Mouse (Mus musculus): ENCODE data around the gene Capn15. TPM values are rescaled to one million over a fixed set of nuclear protein-coding genes. Genes with fewer than 3 reads are reported as not detected.

Gene Capn15
- polyA plus RNA-seq, 1 experiment: 7.2 TPM

GRCm38 (mm10) chr17:25961566-25961965 lies 24.0 kb downstream of the Capn15 start:
- Histone ChIP-seq H3K36me3 (ENCODE audit: control insufficient read depth, insufficient read depth) (no peaks in the 10 kb centered on the region), H3K27me3 (ENCODE audit: control insufficient read depth, insufficient read depth, insufficient read length) (no peaks in the 10 kb centered on the region), H3K4me3 (no peak overlapping the region), H3ac (ENCODE audit: control insufficient read depth, insufficient read length) (no peak overlapping the region), H3K4me2 (ENCODE audit: low read depth) (no peak overlapping the region), H3K79me2 (ENCODE audit: control insufficient read depth, insufficient read depth) (no peaks in the 10 kb centered on the region)
- no peak for TF ChIP-seq SRF (IDR thresholded peaks at IDR 0.05; ENCODE audit: control insufficient read depth, insufficient read length, low read depth)
- no peak for TF ChIP-seq MAX (IDR thresholded peaks at IDR 0.05; ENCODE audit: low read depth)
- no peak for TF ChIP-seq POLR2AphosphoS2 (IDR thresholded peaks at IDR 0.05; ENCODE audit: insufficient read length, low read depth)
- no peak for TF ChIP-seq POLR2A (IDR thresholded peaks at IDR 0.05; ENCODE audit: insufficient read length, low read depth)
- no peak for TF ChIP-seq E2F4 (IDR thresholded peaks at IDR 0.05; ENCODE audit: insufficient read depth)
- no peak for TF ChIP-seq TCF3 (IDR thresholded peaks at IDR 0.05; ENCODE audit: insufficient read length, low read depth)
- TF ChIP-seq CEBPB (IDR thresholded peaks at IDR 0.05; ENCODE audit: insufficient read depth, poor library complexity, severe bottlenecking): no peak
- no peak for TF ChIP-seq MYOG (IDR thresholded peaks at IDR 0.05; ENCODE audit: control insufficient read depth in 1 of 3, insufficient read depth in 1 of 3, insufficient read length in 2 of 3, low read depth in 2 of 3)
- TF ChIP-seq REST (IDR thresholded peaks at IDR 0.05; ENCODE audit: insufficient read depth, insufficient read length): no peak
- no peak for TF ChIP-seq MYOD1 (IDR thresholded peaks at IDR 0.05; ENCODE audit: control insufficient read depth in 1 of 3, insufficient read length in 2 of 3, low read depth in 2 of 3)
- TF ChIP-seq USF1 (IDR thresholded peaks at IDR 0.05; ENCODE audit: low read depth): no peak
- no peak for TF ChIP-seq TCF12 (IDR thresholded peaks at IDR 0.05; ENCODE audit: insufficient read depth, poor library complexity, severe bottlenecking)

GRCm38 (mm10) chr17:25959630-25960467 lies 25.7 kb downstream of the Capn15 start:
- no peak for TF ChIP-seq SRF (IDR thresholded peaks at IDR 0.05; ENCODE audit: control insufficient read depth, insufficient read length, low read depth)
- no peak for TF ChIP-seq TCF12 (IDR thresholded peaks at IDR 0.05; ENCODE audit: insufficient read depth, poor library complexity, severe bottlenecking)
- no peak for TF ChIP-seq MAX (IDR thresholded peaks at IDR 0.05; ENCODE audit: low read depth)
- TF ChIP-seq MYOD1 (IDR thresholded peaks at IDR 0.05; ENCODE audit: control insufficient read depth in 1 of 3, insufficient read length in 2 of 3, low read depth in 2 of 3): no peak
- TF ChIP-seq POLR2AphosphoS2 (IDR thresholded peaks at IDR 0.05; ENCODE audit: insufficient read length, low read depth): no peak
- TF ChIP-seq USF1 (IDR thresholded peaks at IDR 0.05; ENCODE audit: low read depth): no peak
- TF ChIP-seq E2F4 (IDR thresholded peaks at IDR 0.05; ENCODE audit: insufficient read depth): no peak
- no peak for TF ChIP-seq TCF3 (IDR thresholded peaks at IDR 0.05; ENCODE audit: insufficient read length, low read depth)
- TF ChIP-seq MYOG (IDR thresholded peaks at IDR 0.05; ENCODE audit: control insufficient read depth in 1 of 3, insufficient read depth in 1 of 3, insufficient read length in 2 of 3, low read depth in 2 of 3): no peak
- no peak for TF ChIP-seq CEBPB (IDR thresholded peaks at IDR 0.05; ENCODE audit: insufficient read depth, poor library complexity, severe bottlenecking)
- no peak for TF ChIP-seq REST (IDR thresholded peaks at IDR 0.05; ENCODE audit: insufficient read depth, insufficient read length)
- no peak for TF ChIP-seq POLR2A (IDR thresholded peaks at IDR 0.05; ENCODE audit: insufficient read length, low read depth)
- Histone ChIP-seq H3K36me3 (ENCODE audit: control insufficient read depth, insufficient read depth) (no peaks in the 10 kb centered on the region), H3K4me2 (ENCODE audit: low read depth) (no peak overlapping the region), H3K4me3 (no peak overlapping the region), H3ac (ENCODE audit: control insufficient read depth, insufficient read length) (no peak overlapping the region), H3K79me2 (ENCODE audit: control insufficient read depth, insufficient read depth) (no peaks in the 10 kb centered on the region), H3K27me3 (ENCODE audit: control insufficient read depth, insufficient read depth, insufficient read length) (no peaks in the 10 kb centered on the region)

- Histone ChIP-seq H3K36me3 (ENCODE audit: control insufficient read depth, insufficient read depth) (no peaks in the 10 kb centered on the region), H3K79me2 (ENCODE audit: control insufficient read depth, insufficient read depth) (no peaks in the 10 kb centered on the region), H3K4me2 (ENCODE audit: low read depth) (no peak overlapping the region), H3K27me3 (ENCODE audit: control insufficient read depth, insufficient read depth, insufficient read length) (no peaks in the 10 kb centered on the region), H3K4me3 (no peak overlapping the region), H3ac (ENCODE audit: control insufficient read depth, insufficient read length) (no peak overlapping the region)
- TF ChIP-seq MAX (IDR thresholded peaks at IDR 0.05; ENCODE audit: low read depth) (no peak), REST (IDR thresholded peaks at IDR 0.05; ENCODE audit: insufficient read depth, insufficient read length) (no peak), POLR2A (IDR thresholded peaks at IDR 0.05; ENCODE audit: insufficient read length, low read depth) (no peak), POLR2AphosphoS2 (IDR thresholded peaks at IDR 0.05; ENCODE audit: insufficient read length, low read depth) (no peak), TCF3 (IDR thresholded peaks at IDR 0.05; ENCODE audit: insufficient read length, low read depth) (no peak), CEBPB (IDR thresholded peaks at IDR 0.05; ENCODE audit: insufficient read depth, poor library complexity, severe bottlenecking) (no peak), E2F4 (IDR thresholded peaks at IDR 0.05; ENCODE audit: insufficient read depth) (no peak), USF1 (IDR thresholded peaks at IDR 0.05; ENCODE audit: low read depth) (no peak), SRF (IDR thresholded peaks at IDR 0.05; ENCODE audit: control insufficient read depth, insufficient read length, low read depth) (no peak), TCF12 (IDR thresholded peaks at IDR 0.05; ENCODE audit: insufficient read depth, poor library complexity, severe bottlenecking) (no peak), MYOD1 (IDR thresholded peaks at IDR 0.05; ENCODE audit: control insufficient read depth in 1 of 3, insufficient read length in 2 of 3, low read depth in 2 of 3) (no peak), MYOG (IDR thresholded peaks at IDR 0.05; ENCODE audit: control insufficient read depth in 1 of 3, insufficient read depth in 1 of 3, insufficient read length in 2 of 3, low read depth in 2 of 3) (no peak)
These were observed 26.7 kb downstream of the Capn15 start for GRCm38 (mm10) chr17:25958771-25959494.

GRCm38 (mm10) chr17:25957586-25958051 lies 28.0 kb downstream of the Capn15 start:
- peaks cover 8% of the 10 kb centered on the region for H3K27me3 ChIP-seq (ENCODE audit: control insufficient read depth, insufficient read depth, insufficient read length)
- H3ac ChIP-seq (ENCODE audit: control insufficient read depth, insufficient read length): no peak overlapping the region
- H3K79me2 ChIP-seq (ENCODE audit: control insufficient read depth, insufficient read depth): no peaks in the 10 kb centered on the region
- H3K4me3 ChIP-seq: no peak overlapping the region
- no peaks in the 10 kb centered on the region for H3K36me3 ChIP-seq (ENCODE audit: control insufficient read depth, insufficient read depth)
- no peak overlapping the region for H3K4me2 ChIP-seq (ENCODE audit: low read depth)
- TF ChIP-seq TCF3 (IDR thresholded peaks at IDR 0.05; ENCODE audit: insufficient read length, low read depth) (no peak), POLR2AphosphoS2 (IDR thresholded peaks at IDR 0.05; ENCODE audit: insufficient read length, low read depth) (peak; percentile 27)

Data from myocyte (in vitro differentiated cells).